Mouse (Mus musculus): Measurements from ENCODE around the gene Mef2d.

DNA sequence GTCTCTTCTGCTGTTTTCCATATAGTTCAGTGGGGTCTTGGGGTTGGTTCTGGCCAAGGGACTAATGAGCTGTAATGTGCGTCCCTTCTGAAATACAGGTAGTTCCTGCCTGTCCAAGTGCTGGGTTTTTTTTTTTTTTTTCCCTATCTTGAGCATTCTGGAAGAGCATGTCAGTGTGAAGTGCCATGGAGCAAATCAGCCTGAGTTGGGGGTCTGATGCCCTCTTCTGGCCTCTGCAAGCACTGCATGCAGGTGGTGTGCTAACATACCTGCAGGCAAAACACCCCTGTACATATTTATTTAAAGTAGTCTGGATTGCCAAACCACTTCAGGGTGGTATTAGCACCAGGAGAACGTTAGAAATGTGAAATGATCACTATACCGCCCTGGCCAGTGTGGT, 31.2 kb downstream of the Mef2d start:
- TF ChIP-seq ZC3H11A (IDR thresholded peaks at IDR 0.05; ENCODE audit: borderline replicate concordance, low read depth, low read length) (peak; percentile 49), HCFC1 (IDR thresholded peaks at IDR 0.05; ENCODE audit: borderline replicate concordance, insufficient read depth, low read length) (no peak), MAFK (IDR thresholded peaks at IDR 0.05; ENCODE audit: insufficient read depth, low read depth, low read length) (no peak), CHD2 (IDR thresholded peaks at IDR 0.05; ENCODE audit: low read depth, low read length) (no peak), ZNF384 (IDR thresholded peaks at IDR 0.05; ENCODE audit: low read depth, low read length) (peak; percentile 81)
